Mouse (Mus musculus): ENCODE results near the gene Ankrd65.

DNA sequence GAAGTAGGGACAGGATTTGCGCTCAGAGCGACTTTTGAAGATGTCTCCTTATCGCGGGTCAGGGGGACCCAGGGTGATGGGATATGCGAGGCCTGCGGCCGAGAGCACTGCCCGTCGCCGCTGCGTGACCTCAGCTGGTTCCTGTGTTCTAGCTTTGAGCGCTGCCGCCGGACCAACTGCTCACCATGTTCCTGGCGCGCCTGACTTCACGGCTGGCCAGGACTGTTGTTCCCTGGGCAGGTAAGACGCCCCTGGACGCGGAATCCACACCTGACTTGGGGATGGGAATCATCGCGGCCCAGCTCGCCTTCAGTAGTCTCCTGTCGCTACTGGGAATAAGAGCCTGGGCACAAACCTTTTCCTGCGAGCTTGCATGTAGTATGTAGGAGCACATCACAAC lies 41.6 kb downstream of the Ankrd65 start:
- TF ChIP-seq CTCF (IDR thresholded peaks at IDR 0.05; ENCODE audit: low read depth) (no peak), EP300 (optimal IDR thresholded peaks at IDR 0.05) (no peak)

All from stomach, postnatal 0 days (tissue).